Mouse (Mus musculus) spleen, adult 12 weeks (tissue): Measurements from ENCODE around the gene Rpl22l1.
"Not testable (repeated sequence)": the region's sequence is repeated elsewhere in the genome, so short reads cannot be mapped to it uniquely, and the experiment has no call there.

Experiments
- DNase-seq: peaks from one replicate; pipeline ENCODE4 v3.0.0; 2022; ENCODE audit warnings: low spot score

Rpl22l1 gene

GRCm38 (mm10) chr3:28841886-28842649, 36.8 kb downstream of the Rpl22l1 start:
- DNase-seq: no peak

GRCm38 (mm10) chr3:28843231-28843630, 38.0 kb downstream of the Rpl22l1 start:
- DNase-seq: no peak

GRCm38 (mm10) chr3:28847115-28847514, 41.9 kb downstream of the Rpl22l1 start:
- DNase-seq: no peak

- DNase-seq: not testable (repeated sequence)
These were observed 46.9 kb downstream of the Rpl22l1 start for GRCm38 (mm10) chr3:28852174-28852573.
